Comparison of ENCODE assay signal across 13 mouse cellular contexts in genomic region chr6:40430878-40431277, GRCm38 (mm10). TPM values are rescaled to one million over a fixed set of nuclear protein-coding genes. Genes with fewer than 3 reads are reported as not detected.
DNase-seq lines count a peak whose midpoint lies in the region; ATAC-seq lines count a peak whose summit lies in the region.
"Had no signal": no experiment of that assay in that cellular context is flagged by ENCODE, and none has a peak within 500 bp of the region (broad histone marks: within the 10 kb centered on the region; RNA-seq: fewer than 3 reads in every experiment).

No protein-coding gene starts in this region.

- ATAC-seq in hindbrain, embryonic 15.5 days (ENCODE audit: low FRiP score, low read depth) = no peak
- ATAC-seq in hindbrain, embryonic 11.5 days (ENCODE audit: low FRiP score) = no peak
- ATAC-seq in intestine, embryonic 16.5 days = no peak
- no peak for ATAC-seq in kidney, embryonic 16.5 days (ENCODE audit: low FRiP score, low TSS enrichment)

- no peaks in the 10 kb centered on the region for H3K36me3 ChIP-seq in hindbrain, embryonic 15.5 days
- no peaks in the 10 kb centered on the region for H3K36me3 ChIP-seq in hindbrain, embryonic 11.5 days (ENCODE audit: control insufficient read depth, insufficient read depth, low read length)
- no peaks in the 10 kb centered on the region for H3K36me3 ChIP-seq in intestine, embryonic 16.5 days (ENCODE audit: control insufficient read depth, insufficient read depth, low read length)
- H3K36me3 ChIP-seq in kidney, embryonic 16.5 days (ENCODE audit: insufficient read depth, low read length) = no peaks in the 10 kb centered on the region
- H3K36me3 ChIP-seq: midbrain, embryonic 10.5 days had no signal

- WGBS in hindbrain, embryonic 15.5 days = 62% methylated on average over 3 of the region's 3 CpGs
- WGBS in hindbrain, embryonic 11.5 days = 91% methylated on average over 3 of the region's 3 CpGs
- WGBS in intestine, embryonic 16.5 days = 66% methylated on average over 3 of the region's 3 CpGs
- 76% methylated on average over 3 of the region's 3 CpGs for WGBS in kidney, embryonic 16.5 days

- no peak overlapping the region for H3K9ac ChIP-seq in hindbrain, embryonic 15.5 days
- no peak overlapping the region for H3K9ac ChIP-seq in hindbrain, embryonic 11.5 days (ENCODE audit: low read depth, low read length)
- H3K9ac ChIP-seq in intestine, embryonic 16.5 days (ENCODE audit: low read depth, low read length) = no peak overlapping the region; the same call in 1 of the 2 replicates
- H3K9ac ChIP-seq in kidney, embryonic 16.5 days (replicated peaks; ENCODE audit: low read length) = no peak overlapping the region

- no peak overlapping the region for H3K4me3 ChIP-seq in hindbrain, embryonic 15.5 days
- no peak overlapping the region for H3K4me3 ChIP-seq in hindbrain, embryonic 11.5 days (ENCODE audit: low read depth, low read length)
- no peak overlapping the region for H3K4me3 ChIP-seq in intestine, embryonic 16.5 days (ENCODE audit: low read length)
- H3K4me3 ChIP-seq in kidney, embryonic 16.5 days (ENCODE audit: low read length) = no peak overlapping the region
- H3K4me3 ChIP-seq: midbrain, embryonic 10.5 days had no signal

- no peaks in the 10 kb centered on the region for H3K27me3 ChIP-seq in hindbrain, embryonic 15.5 days
- H3K27me3 ChIP-seq in hindbrain, embryonic 11.5 days (ENCODE audit: control insufficient read depth, insufficient read depth, low read length) = no peaks in the 10 kb centered on the region
- H3K27me3 ChIP-seq in intestine, embryonic 16.5 days (replicated peaks; ENCODE audit: control insufficient read depth, insufficient read depth, low read length) = no peaks in the 10 kb centered on the region
- H3K27me3 ChIP-seq in kidney, embryonic 16.5 days (ENCODE audit: insufficient read depth, low read length) = no peaks in the 10 kb centered on the region; the same call in 1 of the 2 replicates
- H3K27me3 ChIP-seq: CH12.LX had no signal

- H3K27ac ChIP-seq in hindbrain, embryonic 15.5 days (replicated peaks) = peak overlapping the region; percentile 37; the same call in 1 of the 2 replicates
- H3K27ac ChIP-seq in hindbrain, embryonic 11.5 days (ENCODE audit: low read depth, low read length) = no peak overlapping the region
- H3K27ac ChIP-seq in intestine, embryonic 16.5 days (ENCODE audit: low read length) = peak overlapping the region; percentile 66; the same call in 1 of the 2 replicates
- H3K27ac ChIP-seq in kidney, embryonic 16.5 days (ENCODE audit: low read length) = no peak overlapping the region
- H3K27ac ChIP-seq: midbrain, embryonic 10.5 days had no signal

- no peak for DNase-seq in hindbrain, embryonic 11.5 days (ENCODE audit: low spot score)
- peak; percentile 68 for DNase-seq in NIH3T3 (ENCODE audit: low read depth)
- DNase-seq in cerebellum, adult 9-10 months = peak; percentile 81
- no peak for DNase-seq in spleen, postnatal 4 days (ENCODE audit: low spot score in 2 of 2)
- DNase-seq: gastrocnemius, postnatal 36 days; kidney, adult 18-20 months; thymus, postnatal 4 days had no signal

- H3K4me2 ChIP-seq in hindbrain, embryonic 15.5 days = no peak overlapping the region
- no peak overlapping the region for H3K4me2 ChIP-seq in hindbrain, embryonic 11.5 days (replicated peaks; ENCODE audit: low read depth, low read length)
- H3K4me2 ChIP-seq in intestine, embryonic 16.5 days (ENCODE audit: low read depth, low read length) = peak overlapping the region; percentile 24; the same call in 1 of the 2 replicates
- H3K4me2 ChIP-seq in kidney, embryonic 16.5 days (replicated peaks; ENCODE audit: low read depth, low read length) = no peak overlapping the region

- H3K9me3 ChIP-seq in hindbrain, embryonic 15.5 days = no peaks in the 10 kb centered on the region
- no peaks in the 10 kb centered on the region for H3K9me3 ChIP-seq in hindbrain, embryonic 11.5 days (ENCODE audit: control insufficient read depth, low read length)
- no peaks in the 10 kb centered on the region for H3K9me3 ChIP-seq in intestine, embryonic 16.5 days (ENCODE audit: control insufficient read depth, low read length)
- no peaks in the 10 kb centered on the region for H3K9me3 ChIP-seq in kidney, embryonic 16.5 days (ENCODE audit: low read length)
- H3K9me3 ChIP-seq: midbrain, embryonic 10.5 days had no signal

- peaks cover 58% of the 10 kb centered on the region for H3K4me1 ChIP-seq in hindbrain, embryonic 15.5 days (replicated peaks)
- H3K4me1 ChIP-seq in hindbrain, embryonic 11.5 days (replicated peaks; ENCODE audit: control insufficient read depth, insufficient read depth, low read length) = peaks cover 4% of the 10 kb centered on the region; the same call in 1 of the 2 replicates
- H3K4me1 ChIP-seq in intestine, embryonic 16.5 days (ENCODE audit: control insufficient read depth, insufficient read depth, low read length) = peaks cover 17% of the 10 kb centered on the region
- peaks cover 14% of the 10 kb centered on the region for H3K4me1 ChIP-seq in kidney, embryonic 16.5 days (ENCODE audit: insufficient read depth, low read length)

RNA-seq across cellular contexts. Expression of gene E330009J07Rik, which starts 5.1 kb away (rescaled TPM):
- 15.9 and 16.9 TPM in 2 replicates for polyA plus RNA-seq in hindbrain, embryonic 15.5 days (2015; fragmentation: Nextera tagmentation; extraction: Ambion mirVana)
- 14.8 and 16.8 TPM in 2 replicates for polyA plus RNA-seq in hindbrain, embryonic 11.5 days (2014; fragmentation: Nextera tagmentation; extraction: Ambion mirVana)
- 6.0 and 6.2 TPM in 2 replicates for polyA plus RNA-seq in intestine, embryonic 16.5 days (2015; fragmentation: Nextera tagmentation; extraction: Ambion mirVana)
- 10.5 and 12.5 TPM in 2 replicates for polyA plus RNA-seq in kidney, embryonic 16.5 days (2015; fragmentation: Nextera tagmentation; extraction: Ambion mirVana)

RNA-seq across cellular contexts. Expression of gene Wee2, which starts 8.0 kb away (rescaled TPM):
- 0.18 and 0.33 TPM in 2 replicates for polyA plus RNA-seq in hindbrain, embryonic 15.5 days (2015; fragmentation: Nextera tagmentation; extraction: Ambion mirVana)
- 0.13 and 0.19 TPM in 2 replicates for polyA plus RNA-seq in hindbrain, embryonic 11.5 days (2014; fragmentation: Nextera tagmentation; extraction: Ambion mirVana)
- 0.07 TPM in 1 of 2 replicates, not detected in the other for polyA plus RNA-seq in intestine, embryonic 16.5 days (2015; fragmentation: Nextera tagmentation; extraction: Ambion mirVana)
- 0.12 TPM in 1 of 2 replicates, not detected in the other for polyA plus RNA-seq in kidney, embryonic 16.5 days (2015; fragmentation: Nextera tagmentation; extraction: Ambion mirVana)
- polyA plus RNA-seq: heart, postnatal 0 days; midbrain, embryonic 10.5 days had no signal

RNA-seq across cellular contexts. Expression of gene Ssbp1, which starts 40.3 kb away (rescaled TPM):
- 96.6 and 103 TPM in 2 replicates for polyA plus RNA-seq in hindbrain, embryonic 15.5 days (2015; fragmentation: Nextera tagmentation; extraction: Ambion mirVana)
- 167 and 171 TPM in 2 replicates for polyA plus RNA-seq in hindbrain, embryonic 11.5 days (2014; fragmentation: Nextera tagmentation; extraction: Ambion mirVana)
- polyA plus RNA-seq in intestine, embryonic 16.5 days (2015; fragmentation: Nextera tagmentation; extraction: Ambion mirVana) = 128 and 135 TPM in 2 replicates
- polyA plus RNA-seq in kidney, embryonic 16.5 days (2015; fragmentation: Nextera tagmentation; extraction: Ambion mirVana) = 161 and 169 TPM in 2 replicates

Comparison
In these comparisons a context has a peak if more than half of its experiments do, and no peak if none do; other contexts are left out.
1. H3K27ac ChIP-seq: peak in hindbrain, embryonic 15.5 days (single experiment) and intestine, embryonic 16.5 days (single experiment); none in hindbrain, embryonic 11.5 days (single experiment) and kidney, embryonic 16.5 days (single experiment).
2. DNase-seq: peak in NIH3T3 (single experiment) and cerebellum, adult 9-10 months (single experiment); none in hindbrain, embryonic 11.5 days (single experiment) and spleen, postnatal 4 days (0 of 2).